Mouse (Mus musculus) bone marrow, adult 2 months (tissue): ENCODE data around the gene Pex12. TPM values are rescaled to one million over a fixed set of nuclear protein-coding genes. Genes with fewer than 3 reads are reported as not detected.
A peak's percentile ranks its signal among the peaks of the same experiment; 100 is the strongest.
"Not testable (repeated sequence)": the region's sequence is repeated elsewhere in the genome, so short reads cannot be mapped to it uniquely, and the experiment has no call there.

Experiments
- H3K27ac ChIP-seq: fragments of 200-500 bp; 2 replicates; pipeline ENCODE4 v1.5.1; 2012; ENCODE audit warnings: low read depth, mild to moderate bottlenecking, control low read depth, inconsistent platforms, low read length; ENCODE audit not compliant: control insufficient read depth, poor library complexity, insufficient read depth
- H3K4me1 ChIP-seq: fragments of 200-500 bp; 2 replicates; pipeline ENCODE4 v1.6.1; 2011; ENCODE audit warnings: low read length; ENCODE audit not compliant: control insufficient read depth, insufficient read depth
- H3K4me3 ChIP-seq: fragments of 200-500 bp; replicated peaks from 2 replicates; pipeline ENCODE3; 2011; ENCODE audit warnings: mild to moderate bottlenecking, low read depth, low read length, control low read depth; ENCODE audit not compliant: control insufficient read depth
- CTCF ChIP-seq: fragments of 200-500 bp; IDR thresholded peaks from 2 replicates; pipeline ENCODE4 v1.5.1; 2011; ENCODE audit warnings: low read length, control low read depth; ENCODE audit not compliant: control insufficient read depth, insufficient read depth
- POLR2A ChIP-seq: fragments of 200-500 bp; IDR thresholded peaks from 2 replicates; pipeline ENCODE4 v1.6.1; 2011; ENCODE audit warnings: low read depth, mild to moderate bottlenecking, control low read depth, low read length, borderline replicate concordance; ENCODE audit not compliant: control insufficient read depth
- WGBS: fragments of 180-500 bp; shearing (Covaris S2); methylation state at CpG from one replicate; pipeline ENCODE4 v1.1.7; 2018; 5-methylcytosine and 5-hydroxymethylcytosine counted together
- polyA plus RNA-seq: library from polyadenylated mRNA; stranded (reverse); fragments of >200 nt; gene quantifications from 2 replicates; pipeline ENCODE4 v1.2.4, GENCODE M21; 2011; ENCODE audit warnings: low replicate concordance; ENCODE audit not compliant: missing spikeins, insufficient read depth, insufficient read length

Pex12 gene
- polyA plus RNA-seq = 1.6 and 7.3 TPM in 2 replicates

DNA sequence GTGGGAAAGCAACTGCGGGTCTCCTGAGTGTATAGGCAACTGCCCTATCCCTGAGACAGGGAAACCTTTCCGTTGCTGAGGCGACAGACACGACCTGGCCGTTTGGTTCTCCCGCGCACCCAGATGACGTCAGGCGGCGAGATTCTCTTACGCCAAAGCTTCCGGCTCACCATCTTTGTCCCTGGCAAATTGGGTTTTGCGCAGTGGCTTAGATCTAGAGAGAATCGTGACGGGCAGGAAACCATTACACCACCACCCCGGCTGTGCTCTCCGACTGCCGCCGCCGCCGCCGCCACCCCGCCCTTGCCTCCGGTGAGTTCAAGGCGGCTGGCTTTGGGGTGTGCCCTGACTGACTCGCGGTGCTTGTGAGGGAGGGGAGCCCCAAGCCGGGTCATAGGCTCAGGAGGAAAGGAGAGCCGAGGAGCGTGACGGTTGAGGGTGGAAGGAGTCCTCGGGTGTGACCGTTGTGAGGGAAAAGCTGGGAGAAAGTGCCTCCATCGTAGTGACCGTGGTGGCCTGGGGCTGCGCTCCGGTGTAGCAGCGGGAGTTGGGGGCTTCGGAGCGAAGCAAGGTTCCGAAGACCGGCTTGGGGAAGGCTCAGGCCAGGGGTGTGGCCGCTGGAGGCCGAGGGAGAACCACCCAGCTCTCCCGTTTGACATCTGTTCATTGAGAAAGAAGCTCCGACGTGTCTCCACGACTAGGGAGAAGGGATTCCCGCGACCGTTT, at the start of gene Pex12:
TSS of gene Pex12 (minus strand) at position 61 of the 726 bp plus-strand sequence.
- Histone ChIP-seq H3K4me1 (peaks cover 3% of the 10 kb centered on the region; the same call in 1 of the 2 replicates), H3K27ac (peak within 1 kb of the TSS; percentile 98), H3K4me3 (peak within 1 kb of the TSS; percentile 99)
- WGBS = under 1% methylated on average over 51 of the region's 51 CpGs
- TF ChIP-seq POLR2A (peak; percentile 63), CTCF (no peak)

DNA sequence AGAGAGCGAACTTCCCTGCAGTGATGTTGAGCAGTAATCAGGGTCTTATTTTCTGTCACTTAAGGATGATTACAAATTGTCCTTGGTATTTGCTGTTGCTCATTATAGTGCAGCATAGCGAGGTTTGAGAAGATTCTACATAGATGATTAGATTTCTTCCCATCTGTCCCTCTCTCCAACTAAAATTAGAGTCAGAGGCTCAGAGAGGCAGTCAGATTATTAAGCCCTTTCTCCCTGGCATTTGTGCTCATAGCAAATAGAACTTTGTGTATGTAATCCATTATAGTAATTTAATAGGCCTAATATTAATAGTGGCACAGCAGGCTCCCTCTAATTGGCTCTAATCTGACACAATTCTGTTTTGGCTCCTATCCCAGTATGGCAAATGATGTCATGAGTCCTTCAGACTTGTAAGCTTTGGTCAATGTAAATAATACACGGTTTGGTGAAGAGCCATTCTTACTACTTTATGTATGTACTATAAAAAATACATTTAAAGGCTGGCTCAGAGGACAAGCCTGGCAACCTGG, 39.4 kb upstream of the Pex12 start:
- TF ChIP-seq POLR2A = no peak
- no peak for TF ChIP-seq CTCF
- H3K4me1 ChIP-seq = no peaks in the 10 kb centered on the region
- no peak overlapping the region for H3K27ac ChIP-seq
- no peak overlapping the region for H3K4me3 ChIP-seq
- 96% methylated on average over 3 of the region's 3 CpGs for WGBS

DNA sequence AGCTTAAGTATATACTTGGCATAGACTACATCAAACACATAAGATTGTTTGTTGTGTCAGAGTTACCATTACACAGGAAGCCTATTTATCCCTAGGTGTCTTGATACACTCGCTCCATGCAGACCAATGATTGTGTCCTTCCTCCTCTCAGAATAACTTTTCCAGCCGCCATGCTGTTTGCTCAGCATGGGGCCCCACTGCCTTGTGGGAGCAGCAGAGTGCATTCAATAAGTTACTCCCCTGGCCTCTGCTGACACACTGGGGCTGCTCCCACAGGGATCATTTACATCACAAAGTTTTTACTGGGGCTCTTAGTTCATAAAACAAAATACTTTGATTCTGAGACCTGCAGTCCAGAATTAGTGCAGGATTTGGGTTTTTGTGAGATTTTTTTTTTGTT, 37.3 kb upstream of the Pex12 start:
- 94% methylated on average over 2 of the region's 2 CpGs for WGBS
- Histone ChIP-seq H3K27ac (no peak overlapping the region), H3K4me3 (no peak overlapping the region), H3K4me1 (no peaks in the 10 kb centered on the region)
- no peak for TF ChIP-seq CTCF
- no peak for TF ChIP-seq POLR2A

DNA sequence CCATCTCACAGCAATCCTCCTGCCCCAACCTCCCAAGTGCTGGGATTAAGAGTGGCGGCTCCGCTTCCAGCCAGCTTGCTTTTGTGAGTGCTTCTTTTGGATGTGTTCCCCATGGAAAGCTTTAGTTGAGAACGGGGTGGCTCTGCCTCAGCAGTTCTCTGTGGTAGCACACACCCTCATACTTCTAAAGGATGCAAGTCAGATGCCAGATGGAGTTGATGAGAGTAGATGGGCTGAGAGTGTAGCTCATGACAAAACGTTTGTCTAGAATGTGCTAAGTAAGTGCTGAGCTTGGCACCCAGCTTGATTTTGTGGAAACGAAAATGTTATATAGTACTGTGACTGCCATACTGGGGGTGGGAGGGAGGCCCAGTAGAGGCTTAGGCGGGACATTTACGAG, 33.4 kb upstream of the Pex12 start:
- Histone ChIP-seq H3K4me1 (no peaks in the 10 kb centered on the region), H3K27ac (no peak overlapping the region), H3K4me3 (no peak overlapping the region)
- 86% methylated on average over 7 of the region's 7 CpGs for WGBS
- no peak for TF ChIP-seq POLR2A
- TF ChIP-seq CTCF = no peak

GRCm38 (mm10) chr11:83327427-83327826, 25.0 kb upstream of the Pex12 start:
- no peak overlapping the region for H3K27ac ChIP-seq
- no peak overlapping the region for H3K4me3 ChIP-seq
- WGBS = 58% methylated on average over 3 of the region's 3 CpGs
- TF ChIP-seq CTCF (no peak), POLR2A (no peak)
- no peaks in the 10 kb centered on the region; the same call in 1 of the 2 replicates for H3K4me1 ChIP-seq

- not testable (repeated sequence) for H3K27ac ChIP-seq, H3K4me1 ChIP-seq, H3K4me3 ChIP-seq
- 85% methylated on average over 3 of the region's 3 CpGs for WGBS
These were observed 24.3 kb upstream of the Pex12 start for GRCm38 (mm10) chr11:83326692-83327091.

- Histone ChIP-seq H3K27ac (no peak overlapping the region), H3K4me1 (no peaks in the 10 kb centered on the region), H3K4me3 (no peak overlapping the region)
- no peak for TF ChIP-seq CTCF
- TF ChIP-seq POLR2A = no peak
- WGBS = 88% methylated on average over 4 of the region's 4 CpGs
These were observed 16.7 kb upstream of the Pex12 start for GRCm38 (mm10) chr11:83319048-83319447.

- Histone ChIP-seq H3K27ac (no peak overlapping the region), H3K4me3 (no peak overlapping the region), H3K4me1 (no peaks in the 10 kb centered on the region)
- TF ChIP-seq POLR2A (no peak), CTCF (no peak)
- 76% methylated on average over 5 of the region's 5 CpGs for WGBS
These were observed 10.1 kb upstream of the Pex12 start for GRCm38 (mm10) chr11:83312471-83312870.
